In the genomic region with DNA sequence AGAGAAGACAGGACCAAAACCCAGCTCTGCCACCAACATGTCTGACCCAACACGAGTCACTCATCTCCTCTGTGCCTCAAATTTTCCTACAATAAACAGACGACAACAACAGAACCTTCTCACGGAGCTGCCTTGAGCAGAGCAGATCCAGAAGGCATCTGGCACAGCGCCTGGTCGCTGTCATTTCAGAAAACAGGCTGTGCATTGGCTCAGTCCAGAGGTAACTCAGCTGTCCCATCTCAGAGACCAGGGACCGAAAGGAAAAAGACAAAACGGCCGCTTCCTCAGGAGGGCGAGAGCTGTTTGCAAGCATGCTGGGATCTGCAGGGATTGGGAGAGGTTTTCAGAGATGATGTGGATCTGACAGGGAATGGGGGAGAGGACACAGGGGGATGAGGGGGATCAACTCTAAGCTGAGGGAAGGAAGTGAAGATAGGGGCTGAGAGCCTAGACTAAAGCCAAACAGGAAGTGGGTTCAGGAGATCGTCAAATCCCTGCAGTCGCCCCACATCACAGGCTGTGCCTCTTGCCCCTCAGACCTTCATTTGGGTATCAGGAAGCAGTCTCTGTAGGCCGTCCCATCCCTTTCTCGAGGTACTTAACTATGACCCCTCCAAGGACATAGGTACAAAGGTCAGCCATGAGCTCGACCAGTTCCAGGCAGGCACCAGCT, we compare ENCODE assay signal across 10 mouse cellular contexts. TPM values are rescaled to one million over a fixed set of nuclear protein-coding genes. Genes with fewer than 3 reads are reported as not detected.
A peak's percentile ranks its signal among the peaks of the same experiment; 100 is the strongest.
DNase-seq lines count a peak whose midpoint lies in the region; ATAC-seq and TF ChIP-seq lines count a peak whose summit lies in the region.
"Had no signal": no experiment of that assay in that cellular context is flagged by ENCODE, and none has a peak within 500 bp of the region (broad histone marks: within the 10 kb centered on the region; RNA-seq: fewer than 3 reads in every experiment).

No protein-coding gene starts in this region.

- DNase-seq in adrenal gland, adult (ENCODE audit: inconsistent age in 2 of 2, low spot score in 1 of 2), result peak; percentile 45 to 60
- DNase-seq in adrenal gland, adult 8-10 months, result no peak
- DNase-seq in liver, adult 2 months (ENCODE audit: extremely low read depth, low read depth, low spot score), result peak; percentile 65
- DNase-seq in liver, result no peak
- no peak for DNase-seq in heart, embryonic 10.5 days (ENCODE audit: low spot score)
- DNase-seq in left cerebral cortex, adult 11 months (ENCODE audit: low spot score), result no peak
- DNase-seq in urinary bladder, postnatal 10 days (ENCODE audit: low spot score), result no peak

- H3K4me2 ChIP-seq in liver, embryonic 16.5 days (ENCODE audit: low read depth, low read length), result peak overlapping the region; percentile 62
- H3K4me2 ChIP-seq: embryonic facial prominence, embryonic 12.5 days had no signal

- no peaks in the 10 kb centered on the region for H3K9me3 ChIP-seq in heart, embryonic 10.5 days
- no peaks in the 10 kb centered on the region; the same call in 1 of the 2 replicates for H3K9me3 ChIP-seq in liver, embryonic 16.5 days (replicated peaks; ENCODE audit: control insufficient read depth, low read length)
- H3K9me3 ChIP-seq: embryonic facial prominence, embryonic 12.5 days had no signal

- no peak overlapping the region for H3K9ac ChIP-seq in liver, adult 2 months (ENCODE audit: low read depth, low read length)
- peak overlapping the region; percentile 100 for H3K9ac ChIP-seq in liver, embryonic 16.5 days (ENCODE audit: low read depth, low read length)
- H3K9ac ChIP-seq: embryonic facial prominence, embryonic 12.5 days had no signal

- WGBS in liver, adult 2 months, result 51% methylated on average over 14 of the region's 14 CpGs
- WGBS in heart, embryonic 10.5 days, result 29% methylated on average over 14 of the region's 14 CpGs
- WGBS in liver, embryonic 16.5 days (ENCODE audit: insufficient replicate concordance), result 37% methylated on average over 14 of the region's 14 CpGs

- no peak for TF ChIP-seq POLR2A in liver, adult 2 months (IDR thresholded peaks at IDR 0.05; ENCODE audit: extremely low read depth, insufficient read depth, low read length)

- H3K79me2 ChIP-seq in liver, adult 2 months (ENCODE audit: control insufficient read depth, insufficient read depth, low read length), result peaks cover 29% of the 10 kb centered on the region; the same call in 1 of the 2 replicates

- TF ChIP-seq CTCF in liver, adult 2 months (IDR thresholded peaks at IDR 0.05; ENCODE audit: low read depth, low read length), result no peak

- peaks cover 23% of the 10 kb centered on the region; the same call in 1 of the 2 replicates for H3K4me1 ChIP-seq in liver, adult 2 months (ENCODE audit: control insufficient read depth, insufficient read depth, low read length)
- H3K4me1 ChIP-seq in heart, embryonic 10.5 days, result peaks cover 54% of the 10 kb centered on the region
- peaks cover 48% of the 10 kb centered on the region for H3K4me1 ChIP-seq in liver, embryonic 16.5 days (ENCODE audit: control insufficient read depth, low read depth, low read length)

- no peak overlapping the region for H3K4me3 ChIP-seq in liver, adult 2 months (ENCODE audit: insufficient read depth, low read depth, low read length)
- peak overlapping the region; percentile 33 for H3K4me3 ChIP-seq in heart, embryonic 10.5 days
- H3K4me3 ChIP-seq in liver, embryonic 16.5 days (ENCODE audit: low read depth, low read length), result peak overlapping the region; percentile 97
- H3K4me3 ChIP-seq: embryonic facial prominence, embryonic 12.5 days; myocyte had no signal

- no peaks in the 10 kb centered on the region for H3K36me3 ChIP-seq in liver, adult 2 months (ENCODE audit: control insufficient read depth, insufficient read depth, low read length)
- H3K36me3 ChIP-seq in heart, embryonic 10.5 days, result peaks cover 6% of the 10 kb centered on the region; the same call in 1 of the 2 replicates
- H3K36me3 ChIP-seq in liver, embryonic 16.5 days (ENCODE audit: control insufficient read depth, insufficient read depth), result peaks cover 53% of the 10 kb centered on the region
- H3K36me3 ChIP-seq: embryonic facial prominence, embryonic 12.5 days had no signal

- H3K27ac ChIP-seq in liver, adult 2 months (replicated peaks; ENCODE audit: insufficient read depth, low read depth, low read length), result peak overlapping the region; percentile 37
- H3K27ac ChIP-seq in heart, embryonic 10.5 days, result peak overlapping the region; percentile 79
- peak overlapping the region; percentile 99 for H3K27ac ChIP-seq in liver, embryonic 16.5 days (ENCODE audit: low read length)
- H3K27ac ChIP-seq: embryonic facial prominence, embryonic 12.5 days had no signal

- ATAC-seq in liver, embryonic 16.5 days (ENCODE audit: low read depth), result no peak

- H3K27me3 ChIP-seq in liver, adult 2 months (ENCODE audit: control insufficient read depth, insufficient read depth, low read length), result no peaks in the 10 kb centered on the region
- H3K27me3 ChIP-seq in heart, embryonic 10.5 days (ENCODE audit: insufficient read depth, poor library complexity, severe bottlenecking), result no peaks in the 10 kb centered on the region
- H3K27me3 ChIP-seq in liver, embryonic 16.5 days (ENCODE audit: control insufficient read depth, insufficient read depth, low read depth, low read length), result no peaks in the 10 kb centered on the region
- H3K27me3 ChIP-seq: embryonic facial prominence, embryonic 12.5 days had no signal

RNA-seq across cellular contexts. Expression of gene Abcb10, which starts 4.6 kb away (rescaled TPM):
- total RNA-seq in adrenal gland, adult 8-10 months (2022), result 10 to 100 TPM; 12.0 to 23.2 (median 16.6) TPM
- total RNA-seq in liver, adult 2 months (2014; rRNA removed), result 12.4 and 13.9 TPM in 2 replicates
- 13.6 and 13.7 TPM in 2 replicates for polyA plus RNA-seq in liver, adult 2 months (2012; rRNA removed)
- polyA plus RNA-seq in heart, embryonic 10.5 days (2016; fragmentation: Nextera tagmentation; extraction: Ambion mirVana), result 41.6 and 47.7 TPM in 2 replicates
- 130 and 131 TPM in 2 replicates for polyA plus RNA-seq in liver, embryonic 16.5 days (2015; fragmentation: Nextera tagmentation; extraction: Ambion mirVana)

RNA-seq across cellular contexts. Expression of gene Nup133, which starts 29.2 kb away (rescaled TPM):
- total RNA-seq in adrenal gland, adult 8-10 months (2022), result 10 to 100 TPM; 22.9 to 27.7 (median 23.7) TPM
- total RNA-seq in liver, adult 2 months (2014; rRNA removed), result 5.4 and 7.1 TPM in 2 replicates
- polyA plus RNA-seq in liver, adult 2 months (2012; rRNA removed), result 3.1 and 3.2 TPM in 2 replicates
- polyA plus RNA-seq in heart, embryonic 10.5 days (2016; fragmentation: Nextera tagmentation; extraction: Ambion mirVana), result 34.1 and 37.8 TPM in 2 replicates
- 18.1 and 18.7 TPM in 2 replicates for polyA plus RNA-seq in liver, embryonic 16.5 days (2015; fragmentation: Nextera tagmentation; extraction: Ambion mirVana)

RNA-seq across cellular contexts. Expression of gene Taf5l, which starts 42.9 kb away (rescaled TPM):
- 10 to 100 TPM; 20.0 to 27.7 (median 24.9) TPM for total RNA-seq in adrenal gland, adult 8-10 months (2022)
- 9.0 and 10.8 TPM in 2 replicates for total RNA-seq in liver, adult 2 months (2014; rRNA removed)
- 13.3 and 16.0 TPM in 2 replicates for polyA plus RNA-seq in liver, adult 2 months (2012; rRNA removed)
- polyA plus RNA-seq in heart, embryonic 10.5 days (2016; fragmentation: Nextera tagmentation; extraction: Ambion mirVana), result 37.4 and 40.4 TPM in 2 replicates
- polyA plus RNA-seq in liver, embryonic 16.5 days (2015; fragmentation: Nextera tagmentation; extraction: Ambion mirVana), result 18.8 and 19.6 TPM in 2 replicates

RNA-seq across cellular contexts. Expression of gene Urb2, which starts 43.0 kb away (rescaled TPM):
- 10 to 100 TPM; 11.8 to 14.7 (median 14.2) TPM for total RNA-seq in adrenal gland, adult 8-10 months (2022)
- 3.6 and 4.1 TPM in 2 replicates for total RNA-seq in liver, adult 2 months (2014; rRNA removed)
- polyA plus RNA-seq in liver, adult 2 months (2012; rRNA removed), result 1.8 and 2.7 TPM in 2 replicates
- polyA plus RNA-seq in heart, embryonic 10.5 days (2016; fragmentation: Nextera tagmentation; extraction: Ambion mirVana), result 6.1 and 6.9 TPM in 2 replicates
- 2.3 and 2.4 TPM in 2 replicates for polyA plus RNA-seq in liver, embryonic 16.5 days (2015; fragmentation: Nextera tagmentation; extraction: Ambion mirVana)

Comparison
In these comparisons a context has a peak if more than half of its experiments do, and no peak if none do; other contexts are left out.
1. DNase-seq: peak in adrenal gland, adult (2 of 2) and liver, adult 2 months (single experiment); none in adrenal gland, adult 8-10 months (single experiment), liver (single experiment), heart, embryonic 10.5 days (single experiment), left cerebral cortex, adult 11 months (single experiment) and urinary bladder, postnatal 10 days (single experiment).
2. H3K27ac ChIP-seq: peak in every context shown above with its lines; median percentile 99 in liver, embryonic 16.5 days; 79 in heart, embryonic 10.5 days; 37 in liver, adult 2 months.